Mouse (Mus musculus) kidney, adult 2 months (tissue): ENCODE measurements at regions not wholly inside any gene's neighbourhood (a gene's known extent, or its start where the extent isn't known, plus 50 kb on each side); places are given as distances from the start of the nearest gene placed in this dataset.

Experiments
- CTCF ChIP-seq: fragments of 200-500 bp; conservative IDR thresholded peaks from 2 replicates; pipeline ENCODE4 v1.5.1; 2011; ENCODE audit warnings: low read depth, mild to moderate bottlenecking, control low read depth, low read length, moderate library complexity, mixed read lengths; ENCODE audit not compliant: insufficient read depth, insufficient read length
- POLR2A ChIP-seq: fragments of 200-500 bp; IDR thresholded peaks from one replicate; pipeline ENCODE4 v1.6.1; 2011; ENCODE audit warnings: low read depth, low read length, control low read depth

GRCm38 (mm10) chr2:148326414-148326813, 68.7 kb upstream of the Sstr4 start:
- TF ChIP-seq POLR2A (no peak), CTCF (no peak)
